Mouse (Mus musculus) megakaryocyte progenitor cell, adult 5-6 weeks (primary cell): ENCODE results near the gene Clcnkb. TPM values are rescaled to one million over a fixed set of nuclear protein-coding genes. Genes with fewer than 3 reads are reported as not detected.
A peak's percentile ranks its signal among the peaks of the same experiment; 100 is the strongest.

ENCODE experiments used
- ATAC-seq: replicated peaks from 2 replicates; pipeline ENCODE4 v1.8.0; 2016; ENCODE audit warnings: mild to moderate bottlenecking, moderate TSS enrichment, inconsistent platforms; ENCODE audit not compliant: poor library complexity
- total RNA-seq, 2 experiments: library from RNA; stranded (forward) in 1 of 2; stranded (reverse) in 1 of 2; fragments of 157-497, 149-512 nt in 1 of 2; fragments of 200-1000 nt in 1 of 2; gene quantifications; 2 replicates each; pipeline versions ENCODE4 v1.2.3 to v1.2.4; 2015 to 2017

Gene Clcnkb
- total RNA-seq, 2 experiments from 2014 or later: not detected

- ATAC-seq: peak; percentile 73
Observed at GRCm38 (mm10) chr4:141362937-141363548, 52.8 kb downstream of the Clcnkb start.

GRCm38 (mm10) chr4:141360846-141361245, 55.0 kb downstream of the Clcnkb start:
- peak; percentile 44; the same call in 1 of the 2 replicates for ATAC-seq

- ATAC-seq: no peak
Observed at GRCm38 (mm10) chr4:141359222-141359621, 56.6 kb downstream of the Clcnkb start.

- ATAC-seq: no peak
Observed at GRCm38 (mm10) chr4:141357811-141358210, 58.0 kb downstream of the Clcnkb start.

Other genes starting within 250 kb of the Clcnkb start
- gene Rsg1, start 202.1 kb downstream of the Clcnkb start, total RNA-seq (2015): 0.73 and 1.4 TPM in 2 replicates
- gene Rsg1, start 202.1 kb downstream of the Clcnkb start, total RNA-seq (2017): 1.8 and 3.5 TPM in 2 replicates
- not detected in 2 replicates for gene Arhgef19, start 176.5 kb downstream of the Clcnkb start, total RNA-seq (2015)
- gene Arhgef19, start 176.5 kb downstream of the Clcnkb start, total RNA-seq (2017): not detected in 2 replicates
- gene Epha2, start 114.8 kb downstream of the Clcnkb start, total RNA-seq (2015): 0.46 and 0.49 TPM in 2 replicates
- 0.14 and 0.50 TPM in 2 replicates for gene Epha2, start 114.8 kb downstream of the Clcnkb start, total RNA-seq (2017)
- not detected in 2 replicates for gene Fam131c, start 47.8 kb downstream of the Clcnkb start, total RNA-seq (2015)
- not detected in 2 replicates for gene Fam131c, start 47.8 kb downstream of the Clcnkb start, total RNA-seq (2017)
- not detected in 2 replicates for gene Clcnka, start 17.3 kb downstream of the Clcnkb start, total RNA-seq (2015)
- gene Clcnka, start 17.3 kb downstream of the Clcnkb start, total RNA-seq (2017): not detected in 2 replicates
- not detected in 2 replicates for gene Hspb7, start 4.8 kb upstream of the Clcnkb start, total RNA-seq (2015)
- not detected in 2 replicates for gene Hspb7, start 4.8 kb upstream of the Clcnkb start, total RNA-seq (2017)
- not detected in 2 replicates for gene Srarp, start 20.1 kb upstream of the Clcnkb start, total RNA-seq (2015)
- not detected in 2 replicates for gene Srarp, start 20.1 kb upstream of the Clcnkb start, total RNA-seq (2017)
- gene Zbtb17, start 28.6 kb upstream of the Clcnkb start, total RNA-seq (2015): 12.0 and 14.0 TPM in 2 replicates
- 15.2 and 21.3 TPM in 2 replicates for gene Zbtb17, start 28.6 kb upstream of the Clcnkb start, total RNA-seq (2017)
- gene Spen, start 122.6 kb upstream of the Clcnkb start, total RNA-seq (2015): 28.4 and 35.6 TPM in 2 replicates
- gene Spen, start 122.6 kb upstream of the Clcnkb start, total RNA-seq (2017): 22.8 and 29.0 TPM in 2 replicates
- gene Fblim1, start 190.1 kb upstream of the Clcnkb start, total RNA-seq (2015): not detected in 2 replicates
- gene Fblim1, start 190.1 kb upstream of the Clcnkb start, total RNA-seq (2017): 0.07 TPM in 1 of 2 replicates, not detected in the other
- 0.10 and 0.76 TPM in 2 replicates for gene Tmem82, start 202.6 kb upstream of the Clcnkb start, total RNA-seq (2015)
- 0.46 and 1.6 TPM in 2 replicates for gene Tmem82, start 202.6 kb upstream of the Clcnkb start, total RNA-seq (2017)
- gene Slc25a34, start 207.8 kb upstream of the Clcnkb start, total RNA-seq (2015): not detected in 2 replicates
- gene Slc25a34, start 207.8 kb upstream of the Clcnkb start, total RNA-seq (2017): not detected in 2 replicates
- 7.2 and 12.8 TPM in 2 replicates for gene Plekhm2, start 248.9 kb upstream of the Clcnkb start, total RNA-seq (2015)
- 9.8 and 11.0 TPM in 2 replicates for gene Plekhm2, start 248.9 kb upstream of the Clcnkb start, total RNA-seq (2017)